Mouse (Mus musculus) macrophage (primary cell): ENCODE measurements around the gene Slc1a5. TPM values are rescaled to one million over a fixed set of nuclear protein-coding genes. Genes with fewer than 3 reads are reported as not detected.

Source experiments
- H3K27ac ChIP-seq: fragments of 350-480 bp; formaldehyde crosslinking; 2 replicates; pipeline ENCODE4 v1.9.0; 2021
- H3K36me3 ChIP-seq: fragments of 350-480 bp; formaldehyde crosslinking; 2 replicates; pipeline ENCODE4 v1.9.0; 2021; ENCODE audit errors: inconsistent target
- H3K4me3 ChIP-seq: fragments of 350-480 bp; formaldehyde crosslinking; 2 replicates; pipeline ENCODE4 v1.9.0; 2021; ENCODE audit errors: inconsistent target
- H3K79me2 ChIP-seq: fragments of 350-480 bp; formaldehyde crosslinking; 2 replicates; pipeline ENCODE4 v1.9.0; 2021; ENCODE audit errors: inconsistent target
- WGBS: methylation state at CpG from one replicate; pipeline ENCODE4 v1.1.7; 2026; ENCODE audit warnings: inconsistent platforms; ENCODE audit not compliant: missing documents; 5-methylcytosine and 5-hydroxymethylcytosine counted together
- polyA plus RNA-seq: library from polyadenylated mRNA; stranded (reverse); fragments of 250-400 nt; gene quantifications from 3 replicates; pipeline ENCODE4 v1.2.4, GENCODE M21; 2018; ENCODE audit warnings: inconsistent platforms

Gene Slc1a5
- polyA plus RNA-seq, 1 experiment from 2014 or later, result 4.0 TPM

- Histone ChIP-seq H3K4me3 (no peak overlapping the region), H3K36me3 (no peaks in the 10 kb centered on the region), H3K79me2 (no peaks in the 10 kb centered on the region), H3K27ac (no peak overlapping the region)
- 89% methylated on average over 7 of the region's 7 CpGs for whole genome bisulfite sequencing
These were observed 17.5 kb upstream of the Slc1a5 start for GRCm38 (mm10) chr7:16763463-16764218.

- no peak overlapping the region for H3K4me3 ChIP-seq
- no peaks in the 10 kb centered on the region for H3K79me2 ChIP-seq
- WGBS, result 95% methylated on average over 2 of the region's 2 CpGs
- no peaks in the 10 kb centered on the region for H3K36me3 ChIP-seq
- H3K27ac ChIP-seq, result no peak overlapping the region
These were observed 14.7 kb upstream of the Slc1a5 start for GRCm38 (mm10) chr7:16766443-16766842.

GRCm38 (mm10) chr7:16775888-16776287 is 5.3 kb upstream of the Slc1a5 start:
- Histone ChIP-seq H3K36me3 (no peaks in the 10 kb centered on the region), H3K4me3 (no peak overlapping the region), H3K79me2 (no peaks in the 10 kb centered on the region), H3K27ac (no peak overlapping the region)
- WGBS, result 46% methylated on average over 5 of the region's 5 CpGs

GRCm38 (mm10) chr7:16780076-16780475 is 1.1 kb upstream of the Slc1a5 start:
- 97% methylated on average over 5 of the region's 5 CpGs for WGBS
- H3K36me3 ChIP-seq, result no peaks in the 10 kb centered on the region
- H3K79me2 ChIP-seq, result peaks cover 28% of the 10 kb centered on the region
- H3K27ac ChIP-seq, result no peak overlapping the region
- no peak overlapping the region for H3K4me3 ChIP-seq

GRCm38 (mm10) chr7:16781555-16781815 is 345 bp downstream of the Slc1a5 start:
- peak overlapping the region; percentile 25; the same call in 1 of the 2 replicates for H3K27ac ChIP-seq
- H3K36me3 ChIP-seq, result no peaks in the 10 kb centered on the region
- H3K79me2 ChIP-seq, result peaks cover 28% of the 10 kb centered on the region
- under 1% methylated on average over 10 of the region's 10 CpGs for WGBS
- peak overlapping the region; percentile 72 for H3K4me3 ChIP-seq

GRCm38 (mm10) chr7:16781816-16782554 is 845 bp downstream of the Slc1a5 start:
- WGBS, result under 1% methylated on average over 60 of the region's 60 CpGs
- peak overlapping the region; percentile 59 for H3K27ac ChIP-seq
- H3K36me3 ChIP-seq, result no peaks in the 10 kb centered on the region
- peaks cover 28% of the 10 kb centered on the region for H3K79me2 ChIP-seq
- H3K4me3 ChIP-seq, result peak overlapping the region; percentile 72

- Histone ChIP-seq H3K27ac (peak overlapping the region; percentile 59), H3K79me2 (peaks cover 28% of the 10 kb centered on the region), H3K36me3 (no peaks in the 10 kb centered on the region), H3K4me3 (peak overlapping the region; percentile 72)
- under 1% methylated on average over 11 of the region's 11 CpGs for WGBS
These were observed 1.5 kb downstream of the Slc1a5 start for GRCm38 (mm10) chr7:16782555-16783125.

- Histone ChIP-seq H3K27ac (peak overlapping the region; percentile 59), H3K36me3 (no peaks in the 10 kb centered on the region), H3K79me2 (peaks cover 28% of the 10 kb centered on the region), H3K4me3 (peak overlapping the region; percentile 72)
- WGBS, result 24% methylated on average over 9 of the region's 10 CpGs
These were observed 2.1 kb downstream of the Slc1a5 start for GRCm38 (mm10) chr7:16783224-16783688.

- Histone ChIP-seq H3K4me3 (peak overlapping the region; percentile 72), H3K36me3 (no peaks in the 10 kb centered on the region), H3K27ac (peak overlapping the region; percentile 59), H3K79me2 (peaks cover 28% of the 10 kb centered on the region)
- WGBS, result 54% methylated on average over 17 of the region's 17 CpGs
These were observed 2.7 kb downstream of the Slc1a5 start for GRCm38 (mm10) chr7:16783758-16784415.

- Histone ChIP-seq H3K27ac (peak overlapping the region; percentile 59), H3K4me3 (no peak overlapping the region; the same call in 1 of the 2 replicates), H3K36me3 (no peaks in the 10 kb centered on the region), H3K79me2 (peaks cover 28% of the 10 kb centered on the region)
- WGBS, result 61% methylated on average over 10 of the region's 10 CpGs
These were observed 3.4 kb downstream of the Slc1a5 start for GRCm38 (mm10) chr7:16784498-16784976.

GRCm38 (mm10) chr7:16785541-16786083 is 4.5 kb downstream of the Slc1a5 start:
- Histone ChIP-seq H3K79me2 (peaks cover 28% of the 10 kb centered on the region), H3K4me3 (no peak overlapping the region), H3K27ac (no peak overlapping the region), H3K36me3 (no peaks in the 10 kb centered on the region)
- 89% methylated on average over 7 of the region's 8 CpGs for WGBS

- no peaks in the 10 kb centered on the region for H3K79me2 ChIP-seq
- 95% methylated on average over 5 of the region's 5 CpGs for WGBS
- H3K36me3 ChIP-seq, result 0 out of 2 replicates have a peak, but pooled peaks cover 5% of the 10 kb centered on the region
- H3K4me3 ChIP-seq, result no peak overlapping the region
- no peak overlapping the region for H3K27ac ChIP-seq
These were observed 11.2 kb downstream of the Slc1a5 start for GRCm38 (mm10) chr7:16792316-16792715.

- Histone ChIP-seq H3K27ac (no peak overlapping the region), H3K79me2 (no peaks in the 10 kb centered on the region), H3K36me3 (0 out of 2 replicates have a peak, but pooled peaks cover 10% of the 10 kb centered on the region), H3K4me3 (no peak overlapping the region)
- WGBS, result 96% methylated on average over 19 of the region's 19 CpGs
These were observed 12.0 kb downstream of the Slc1a5 start for GRCm38 (mm10) chr7:16793010-16793725.

- Histone ChIP-seq H3K79me2 (no peaks in the 10 kb centered on the region), H3K4me3 (no peak overlapping the region), H3K27ac (no peak overlapping the region), H3K36me3 (0 out of 2 replicates have a peak, but pooled peaks cover 10% of the 10 kb centered on the region)
- 92% methylated on average over 5 of the region's 5 CpGs for WGBS
These were observed 13.7 kb downstream of the Slc1a5 start for GRCm38 (mm10) chr7:16794886-16795285.
